10 mouse cellular contexts compared by ENCODE assay signal in genomic region chr14:55496761-55497448, GRCm38 (mm10). TPM values are rescaled to one million over a fixed set of nuclear protein-coding genes. Genes with fewer than 3 reads are reported as not detected.
DNase-seq lines count a peak whose midpoint lies in the region; ATAC-seq lines count a peak whose summit lies in the region.
"Had no signal": no experiment of that assay in that cellular context is flagged by ENCODE, and none has a peak within 500 bp of the region (broad histone marks: within the 10 kb centered on the region; RNA-seq: fewer than 3 reads in every experiment).

No protein-coding gene starts in this region.

- peak; percentile 51 for DNase-seq in cerebellum, adult 11-12 months
- no peak for DNase-seq in cerebellum, adult 8-10 months
- DNase-seq in liver, embryonic 11.5 days (ENCODE audit: low spot score) = no peak
- DNase-seq in liver = no peak
- no peak for DNase-seq in hindbrain, embryonic 14.5 days (ENCODE audit: low spot score)
- DNase-seq in naive thymus-derived CD4-positive, alpha-beta T cell, adult 2 months (ENCODE audit: low read depth) = peak; percentile 25
- DNase-seq in adrenal gland, postnatal 25 days = no peak

- H3K36me3 ChIP-seq in liver, embryonic 11.5 days (ENCODE audit: control insufficient read depth, insufficient read depth, low read length) = no peaks in the 10 kb centered on the region
- peaks cover 75% of the 10 kb centered on the region for H3K36me3 ChIP-seq in hindbrain, embryonic 14.5 days (replicated peaks; ENCODE audit: control insufficient read depth, insufficient read depth)

- no peaks in the 10 kb centered on the region for H3K27me3 ChIP-seq in liver, embryonic 11.5 days (replicated peaks; ENCODE audit: control insufficient read depth, insufficient read depth, low read length)
- no peaks in the 10 kb centered on the region for H3K27me3 ChIP-seq in hindbrain, embryonic 14.5 days (ENCODE audit: control insufficient read depth, insufficient read depth, low read length)

- H3K4me2 ChIP-seq in liver, embryonic 11.5 days = no peak overlapping the region
- H3K4me2 ChIP-seq in hindbrain, embryonic 14.5 days (replicated peaks) = no peak overlapping the region

- H3K27ac ChIP-seq in liver, embryonic 11.5 days (ENCODE audit: low read depth, low read length) = no peak overlapping the region
- no peak overlapping the region for H3K27ac ChIP-seq in hindbrain, embryonic 14.5 days

- WGBS in liver, embryonic 11.5 days = 71% methylated on average over 16 of the region's 16 CpGs
- 77% methylated on average over 16 of the region's 16 CpGs for WGBS in hindbrain, embryonic 14.5 days

- ATAC-seq in liver, embryonic 11.5 days (replicated peaks; ENCODE audit: low FRiP score) = 0 out of 2 replicates have a peak, but pooled peaks have one; percentile 24
- ATAC-seq in hindbrain, embryonic 14.5 days (ENCODE audit: low FRiP score) = peak; percentile 6; the same call in 1 of the 2 replicates
- no peak for ATAC-seq in granulocyte monocyte progenitor cell, adult 5-6 weeks (replicated peaks; ENCODE audit: poor library complexity, severe bottlenecking)

- H3K9ac ChIP-seq in liver, embryonic 11.5 days (ENCODE audit: low read depth, low read length) = no peak overlapping the region
- H3K9ac ChIP-seq in hindbrain, embryonic 14.5 days = no peak overlapping the region

- no peaks in the 10 kb centered on the region for H3K9me3 ChIP-seq in liver, embryonic 11.5 days (ENCODE audit: control insufficient read depth, low read length)
- H3K9me3 ChIP-seq in hindbrain, embryonic 14.5 days (ENCODE audit: control insufficient read depth, low read length) = no peaks in the 10 kb centered on the region

- peaks cover 10% of the 10 kb centered on the region for H3K4me1 ChIP-seq in liver, embryonic 11.5 days (replicated peaks; ENCODE audit: control insufficient read depth, insufficient read depth, low read length)
- no peaks in the 10 kb centered on the region; the same call in 1 of the 2 replicates for H3K4me1 ChIP-seq in hindbrain, embryonic 14.5 days (replicated peaks; ENCODE audit: control insufficient read depth, insufficient read depth, low read length)

- H3K4me3 ChIP-seq in liver, embryonic 11.5 days (ENCODE audit: low read depth, low read length) = no peak overlapping the region
- H3K4me3 ChIP-seq in hindbrain, embryonic 14.5 days (replicated peaks; ENCODE audit: low read length) = no peak overlapping the region

RNA-seq across cellular contexts. Expression of gene Carmil3, which starts 6.5 kb away (rescaled TPM):
- 2.7 and 3.0 TPM in 2 replicates for polyA plus RNA-seq in liver, embryonic 11.5 days (2014; fragmentation: Nextera tagmentation; extraction: Ambion mirVana)
- polyA plus RNA-seq in hindbrain, embryonic 14.5 days (2014; fragmentation: Nextera tagmentation; extraction: Ambion mirVana) = 30.0 and 31.1 TPM in 2 replicates
- 7.3 and 9.6 TPM in 2 replicates for total RNA-seq in adrenal gland, postnatal 25 days (2021)
- total RNA-seq in granulocyte monocyte progenitor cell, adult 5-6 weeks (2014; fragmentation: Nextera tagmentation) = not detected in 2 replicates
- not detected in 2 replicates for total RNA-seq in granulocyte monocyte progenitor cell, adult 5-6 weeks (2017)

RNA-seq across cellular contexts. Expression of gene Cpne6, which starts 13.3 kb away (rescaled TPM):
- polyA plus RNA-seq in liver, embryonic 11.5 days (2014; fragmentation: Nextera tagmentation; extraction: Ambion mirVana) = 0.16 and 0.49 TPM in 2 replicates
- 3.2 and 4.2 TPM in 2 replicates for polyA plus RNA-seq in hindbrain, embryonic 14.5 days (2014; fragmentation: Nextera tagmentation; extraction: Ambion mirVana)
- total RNA-seq in adrenal gland, postnatal 25 days (2021) = 0.12 TPM in 1 of 2 replicates, not detected in the other
- not detected in 2 replicates for total RNA-seq in granulocyte monocyte progenitor cell, adult 5-6 weeks (2014; fragmentation: Nextera tagmentation)
- not detected in 2 replicates for total RNA-seq in granulocyte monocyte progenitor cell, adult 5-6 weeks (2017)
- total RNA-seq: liver, adult 2 months had no signal
- polyA plus RNA-seq: liver, adult 2 months; spleen, adult 2 months had no signal

RNA-seq across cellular contexts. Expression of gene Dhrs4, which starts 18.3 kb away (rescaled TPM):
- 58.7 and 59.4 TPM in 2 replicates for polyA plus RNA-seq in liver, embryonic 11.5 days (2014; fragmentation: Nextera tagmentation; extraction: Ambion mirVana)
- polyA plus RNA-seq in hindbrain, embryonic 14.5 days (2014; fragmentation: Nextera tagmentation; extraction: Ambion mirVana) = 12.4 and 14.1 TPM in 2 replicates
- 83.7 and 89.8 TPM in 2 replicates for total RNA-seq in adrenal gland, postnatal 25 days (2021)
- total RNA-seq in granulocyte monocyte progenitor cell, adult 5-6 weeks (2014; fragmentation: Nextera tagmentation) = 47.9 and 63.5 TPM in 2 replicates
- 50.5 and 61.6 TPM in 2 replicates for total RNA-seq in granulocyte monocyte progenitor cell, adult 5-6 weeks (2017)

RNA-seq across cellular contexts. Expression of gene Nrl, which starts 27.9 kb away (rescaled TPM):
- polyA plus RNA-seq in liver, embryonic 11.5 days (2014; fragmentation: Nextera tagmentation; extraction: Ambion mirVana) = not detected in 2 replicates
- polyA plus RNA-seq in hindbrain, embryonic 14.5 days (2014; fragmentation: Nextera tagmentation; extraction: Ambion mirVana) = 0.10 and 0.17 TPM in 2 replicates
- total RNA-seq in adrenal gland, postnatal 25 days (2021) = not detected in 2 replicates
- not detected in 2 replicates for total RNA-seq in granulocyte monocyte progenitor cell, adult 5-6 weeks (2014; fragmentation: Nextera tagmentation)
- total RNA-seq in granulocyte monocyte progenitor cell, adult 5-6 weeks (2017) = not detected in 2 replicates
- total RNA-seq: liver, adult 2 months had no signal
- polyA plus RNA-seq: liver, adult 2 months had no signal

RNA-seq across cellular contexts. Expression of gene Pck2, which starts 43.2 kb away (rescaled TPM):
- 49.8 and 50.9 TPM in 2 replicates for polyA plus RNA-seq in liver, embryonic 11.5 days (2014; fragmentation: Nextera tagmentation; extraction: Ambion mirVana)
- polyA plus RNA-seq in hindbrain, embryonic 14.5 days (2014; fragmentation: Nextera tagmentation; extraction: Ambion mirVana) = 17.5 and 19.2 TPM in 2 replicates
- total RNA-seq in adrenal gland, postnatal 25 days (2021) = 33.9 and 46.2 TPM in 2 replicates
- total RNA-seq in granulocyte monocyte progenitor cell, adult 5-6 weeks (2014; fragmentation: Nextera tagmentation) = 29.0 and 38.0 TPM in 2 replicates
- total RNA-seq in granulocyte monocyte progenitor cell, adult 5-6 weeks (2017) = 37.2 TPM in 2 replicates

Comparison
In these comparisons a context has a peak if more than half of its experiments do, and no peak if none do; other contexts are left out.
1. DNase-seq: peak in cerebellum, adult 11-12 months (single experiment) and naive thymus-derived CD4-positive, alpha-beta T cell, adult 2 months (single experiment); none in cerebellum, adult 8-10 months (single experiment), liver, embryonic 11.5 days (single experiment), liver (single experiment), hindbrain, embryonic 14.5 days (single experiment) and adrenal gland, postnatal 25 days (single experiment).